Mouse (Mus musculus) cerebral cortex, adult 2 months (tissue): ENCODE measurements around the gene Rangrf.

ENCODE experiments used
- WGBS: fragments of 180-500 bp; shearing (Covaris S2); methylation state at CpG from one replicate; pipeline ENCODE4 v1.1.7; 2018; 5-methylcytosine and 5-hydroxymethylcytosine counted together

Rangrf gene

DNA sequence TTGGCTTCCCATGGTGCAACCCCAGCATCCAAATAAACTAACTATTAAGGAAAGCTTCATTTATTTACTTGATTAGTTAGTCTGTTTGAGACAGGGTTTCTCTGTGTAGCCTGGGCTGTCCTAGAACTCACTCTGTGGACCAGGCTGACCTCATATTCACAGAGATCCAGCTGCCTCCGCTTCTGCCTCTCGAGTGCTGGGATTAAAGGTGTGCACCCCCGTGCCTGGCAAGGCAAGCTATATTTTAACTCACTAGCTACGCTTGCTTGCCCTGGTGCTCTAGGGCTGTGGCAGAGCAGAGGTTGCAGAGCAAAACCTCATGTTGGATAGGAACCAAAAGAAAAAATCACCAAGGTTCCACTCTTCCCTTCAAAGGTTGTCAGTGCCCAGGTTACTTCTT lies 34.5 kb downstream of the Rangrf start:
- 31% methylated on average over 4 of the region's 4 CpGs for WGBS

DNA sequence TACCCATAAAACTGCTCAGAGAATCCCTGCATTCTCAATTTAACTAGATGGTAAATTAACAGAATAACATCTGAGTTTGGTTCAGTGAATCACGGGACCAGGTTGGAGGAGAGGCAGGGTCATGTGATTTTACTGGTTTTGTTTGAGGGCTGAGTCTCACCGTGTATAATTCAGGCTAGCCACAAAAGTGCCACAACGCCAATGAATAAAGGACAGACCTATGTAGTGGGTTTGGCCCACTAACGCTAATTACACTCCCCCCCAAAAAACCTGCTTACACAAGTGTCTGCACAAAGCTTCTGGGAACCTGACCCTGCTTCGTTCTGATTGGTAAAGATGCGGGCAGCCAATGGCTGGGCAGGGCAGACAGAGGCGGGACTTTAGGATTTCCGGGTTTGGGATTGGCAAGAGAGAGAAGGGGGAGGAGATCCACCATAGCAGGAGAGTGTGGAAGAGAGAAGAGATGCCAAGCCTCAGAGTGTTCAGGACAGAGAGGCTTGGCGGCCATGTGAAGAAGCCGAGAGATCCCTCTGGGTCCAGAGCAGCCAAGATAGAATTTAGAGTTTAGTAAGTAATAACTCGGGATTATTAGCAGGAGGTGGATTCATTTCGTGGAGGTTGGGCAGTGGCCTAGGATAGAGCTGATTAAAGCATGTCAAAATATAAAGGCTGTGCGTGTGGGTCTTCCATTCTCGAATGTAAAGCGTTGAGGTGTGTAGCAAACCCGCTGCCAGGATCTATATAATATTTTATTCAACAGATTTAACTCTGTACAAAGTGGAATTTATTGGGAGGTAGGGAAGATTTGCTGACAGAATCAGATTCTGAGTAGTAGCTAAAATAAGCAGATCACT lies 35.3 kb downstream of the Rangrf start:
- WGBS: under 1% methylated on average over 16 of the region's 16 CpGs

DNA sequence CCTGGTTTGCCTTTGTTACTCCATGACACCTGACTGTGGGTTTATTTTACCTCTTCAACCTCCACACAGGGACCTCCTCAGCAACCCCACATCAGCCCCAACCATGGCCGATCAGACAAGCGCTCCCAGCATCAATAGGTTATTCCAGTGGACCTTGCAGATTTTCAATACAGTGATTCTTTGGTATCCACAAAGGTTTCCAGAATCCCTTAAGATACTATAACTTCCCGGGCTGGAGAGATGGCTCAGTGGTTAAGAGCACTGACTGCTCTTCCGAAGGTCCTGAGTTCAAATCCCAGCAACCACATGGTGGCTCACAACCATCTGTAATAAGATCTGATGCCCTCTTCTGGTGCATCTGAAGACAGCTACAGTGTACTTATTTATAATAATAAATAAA lies 38.0 kb downstream of the Rangrf start:
- 91% methylated on average over 4 of the region's 4 CpGs for WGBS

DNA sequence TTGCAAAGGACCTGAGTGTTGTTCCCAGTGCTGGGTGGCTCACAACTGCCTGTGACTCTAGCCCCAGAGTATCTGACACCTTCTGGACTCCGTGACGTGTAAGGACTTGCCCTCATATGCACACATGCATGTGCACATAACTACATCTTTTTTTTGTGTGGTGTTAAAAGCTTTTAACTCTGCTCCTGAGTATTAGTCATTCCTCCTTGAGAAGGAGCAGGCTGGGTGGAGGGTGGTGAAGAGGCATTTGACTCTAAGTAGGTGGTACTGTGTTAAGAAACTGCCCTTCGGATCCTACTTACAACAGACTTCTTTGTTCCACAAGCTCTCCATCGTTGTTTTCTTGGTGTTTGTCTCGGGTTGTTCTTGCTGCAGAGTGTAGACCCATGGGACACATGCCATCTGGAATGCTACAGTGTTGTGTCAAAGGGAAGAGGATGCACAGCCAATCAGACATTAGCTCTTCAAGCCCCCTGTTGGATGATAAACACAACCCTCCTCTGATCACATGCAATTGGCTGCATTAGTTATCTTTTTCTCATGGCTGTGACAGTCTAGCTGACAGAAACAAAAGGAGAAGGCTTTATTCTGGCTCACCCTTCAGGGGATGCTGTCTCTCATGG lies 41.0 kb downstream of the Rangrf start:
- 57% methylated on average over 5 of the region's 5 CpGs for WGBS

DNA sequence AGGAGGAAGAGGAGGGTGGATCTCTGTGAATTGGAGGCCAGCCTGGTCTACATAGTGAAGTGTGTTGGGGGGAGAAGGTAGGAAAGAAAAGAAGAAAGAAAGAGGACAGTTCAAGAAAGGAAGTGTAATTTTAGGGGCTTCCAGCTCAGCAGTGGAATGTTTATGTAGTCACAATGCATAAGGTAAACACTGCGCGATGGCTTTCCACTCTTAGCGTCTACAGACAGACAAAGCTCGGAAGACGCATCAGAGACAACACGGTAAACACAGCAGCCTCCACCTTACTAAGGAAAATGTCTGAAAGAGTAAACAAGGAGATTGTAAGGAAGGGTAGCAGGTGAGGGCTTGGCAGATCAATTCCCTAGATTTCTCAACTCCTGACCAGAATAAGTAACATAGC lies 45.0 kb downstream of the Rangrf start:
- WGBS: 75% methylated on average over 6 of the region's 6 CpGs

DNA sequence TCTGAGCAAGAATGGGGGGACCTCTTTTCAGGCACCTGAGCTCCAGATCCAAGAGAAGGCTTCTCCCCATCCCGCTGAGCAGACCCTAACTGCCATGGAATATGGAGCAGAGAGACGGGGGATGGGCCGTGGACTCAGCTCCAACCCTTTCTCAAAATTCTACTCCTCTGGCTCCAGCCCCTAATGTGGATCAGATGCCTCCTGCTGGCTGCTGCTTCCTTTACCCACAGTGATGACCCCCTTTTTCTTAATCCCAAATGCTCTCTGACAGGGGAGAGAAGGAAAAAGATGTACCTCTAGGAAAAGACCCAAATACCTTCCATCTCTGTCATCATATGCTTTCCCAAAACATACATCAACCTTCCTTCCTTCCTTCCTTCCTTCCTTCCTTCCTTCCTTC lies 48.0 kb downstream of the Rangrf start, which contains the start of gene Odf4:
Odf4 (minus strand) TSS at position 101 of the 400 bp plus-strand sequence.
- WGBS: 84% methylated on average over 3 of the region's 3 CpGs

DNA sequence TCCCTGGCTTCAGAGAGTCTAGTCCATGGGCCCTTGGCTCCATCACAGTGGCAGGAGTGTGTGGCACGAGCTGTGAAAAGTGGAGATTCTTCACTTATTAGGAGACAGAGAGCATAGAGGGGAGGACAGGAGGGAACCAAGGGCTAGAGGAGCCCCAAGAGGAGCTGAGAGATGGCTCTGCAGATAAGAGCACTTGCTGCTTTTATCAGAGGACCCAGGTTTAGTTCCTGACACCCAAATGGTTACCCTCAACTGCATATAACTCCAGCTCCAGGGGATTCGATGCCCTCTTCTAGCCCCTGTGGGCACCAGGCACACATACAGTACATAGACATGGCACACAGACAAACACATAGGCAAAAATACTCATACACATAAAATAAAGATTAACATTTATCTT lies 50.2 kb downstream of the Rangrf start:
- 97% methylated on average over 2 of the region's 2 CpGs for WGBS

DNA sequence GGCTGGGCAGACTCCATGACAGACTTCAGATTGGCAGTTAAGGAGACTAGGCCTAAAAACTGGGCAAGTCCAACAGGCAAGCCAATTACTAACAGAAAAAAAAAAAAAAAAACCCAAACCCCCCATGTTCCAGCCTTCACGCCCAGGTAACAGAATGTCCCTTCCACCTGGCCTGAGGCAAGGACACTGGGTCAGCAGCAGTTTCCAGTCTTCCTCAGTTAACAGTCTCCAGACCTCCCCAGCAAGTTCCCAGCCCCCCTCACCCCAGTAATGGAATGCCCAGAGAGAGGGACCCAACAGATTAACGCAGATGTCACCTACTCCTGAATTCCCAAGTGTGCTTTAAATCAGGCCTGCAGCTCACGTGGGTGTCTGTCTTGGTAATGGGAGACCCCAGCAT lies 51.8 kb downstream of the Rangrf start:
- WGBS: 84% methylated on average over 3 of the region's 3 CpGs
